9 mouse cellular contexts compared by ENCODE assay signal in genomic region chr1:37719030-37719723, GRCm38 (mm10). TPM values are rescaled to one million over a fixed set of nuclear protein-coding genes. Genes with fewer than 3 reads are reported as not detected.
DNase-seq lines count a peak whose midpoint lies in the region; ATAC-seq and TF ChIP-seq lines count a peak whose summit lies in the region.
"Had no signal": no experiment of that assay in that cellular context is flagged by ENCODE, and none has a peak within 500 bp of the region (broad histone marks: within the 10 kb centered on the region; RNA-seq: fewer than 3 reads in every experiment).

No protein-coding gene starts in this region.

- peak overlapping the region; percentile 98 for H3K4me2 ChIP-seq in intestine, embryonic 15.5 days (replicated peaks)
- H3K4me2 ChIP-seq in neural tube, embryonic 11.5 days (ENCODE audit: low read depth) = peak overlapping the region; percentile 95

- H3K4me1 ChIP-seq in heart, adult 2 months (ENCODE audit: control insufficient read depth, insufficient read depth, low read length) = no peaks in the 10 kb centered on the region; the same call in 1 of the 2 replicates
- H3K4me1 ChIP-seq in E14TG2a.4 (replicated peaks; ENCODE audit: low read depth, low read length) = peaks cover 17% of the 10 kb centered on the region
- peaks cover 4% of the 10 kb centered on the region; the same call in 1 of the 2 replicates for H3K4me1 ChIP-seq in intestine, embryonic 15.5 days (replicated peaks)
- peaks cover 8% of the 10 kb centered on the region for H3K4me1 ChIP-seq in neural tube, embryonic 11.5 days (ENCODE audit: control insufficient read depth, insufficient read depth, low read length)

- peak overlapping the region; percentile 36 for H3K9ac ChIP-seq in heart, adult 2 months (ENCODE audit: low read depth, low read length)
- peak overlapping the region; percentile 60 for H3K9ac ChIP-seq in intestine, embryonic 15.5 days
- H3K9ac ChIP-seq in neural tube, embryonic 11.5 days (ENCODE audit: low read length) = peak overlapping the region; percentile 50

- whole genome bisulfite sequencing in heart, adult 2 months = 13% methylated on average over 49 of the region's 49 CpGs
- WGBS in intestine, embryonic 15.5 days = 3% methylated on average over 49 of the region's 49 CpGs
- 3% methylated on average over 34 of the region's 49 CpGs for WGBS in neural tube, embryonic 11.5 days

- peak; percentile 60 for ATAC-seq in intestine, embryonic 15.5 days
- ATAC-seq in neural tube, embryonic 11.5 days (ENCODE audit: insufficient read depth, low FRiP score, low TSS enrichment) = peak; percentile 55

- H3K4me3 ChIP-seq in heart, adult 2 months = peak overlapping the region; percentile 36; the same call in 1 of the 2 replicates
- H3K4me3 ChIP-seq in E14TG2a.4 (replicated peaks; ENCODE audit: low read length) = peak overlapping the region; percentile 85
- H3K4me3 ChIP-seq in intestine, embryonic 15.5 days (replicated peaks) = peak overlapping the region; percentile 61
- H3K4me3 ChIP-seq in neural tube, embryonic 11.5 days (ENCODE audit: low read depth, low read length) = peak overlapping the region; percentile 61

- H3K79me2 ChIP-seq in heart, adult 2 months (replicated peaks; ENCODE audit: control insufficient read depth, insufficient read depth, low read length) = no peaks in the 10 kb centered on the region

- 0 out of 2 replicates have a peak, but pooled peaks cover 1% of the 10 kb centered on the region for H3K27me3 ChIP-seq in heart, adult 2 months (ENCODE audit: control insufficient read depth, insufficient read depth, low read length)
- H3K27me3 ChIP-seq in E14TG2a.4 (ENCODE audit: insufficient read depth, low read length) = peaks cover 53% of the 10 kb centered on the region
- peaks cover 4% of the 10 kb centered on the region for H3K27me3 ChIP-seq in intestine, embryonic 15.5 days (replicated peaks)
- peaks cover 15% of the 10 kb centered on the region; the same call in 1 of the 2 replicates for H3K27me3 ChIP-seq in neural tube, embryonic 11.5 days (ENCODE audit: control insufficient read depth, insufficient read depth, low read length)

- TF ChIP-seq CTCF in heart, adult 2 months (IDR thresholded peaks at IDR 0.05) = no peak
- TF ChIP-seq CTCF in E14TG2a.4 (conservative IDR thresholded peaks at IDR 0.05; ENCODE audit: low read length) = no peak

- no peak for TF ChIP-seq POLR2A in heart, adult 2 months (IDR thresholded peaks at IDR 0.05; ENCODE audit: insufficient read depth, low read depth, low read length)

- no peaks in the 10 kb centered on the region for H3K9me3 ChIP-seq in E14TG2a.4 (ENCODE audit: low read length)
- H3K9me3 ChIP-seq in intestine, embryonic 15.5 days = no peaks in the 10 kb centered on the region
- H3K9me3 ChIP-seq in neural tube, embryonic 11.5 days (ENCODE audit: control insufficient read depth, low read length) = no peaks in the 10 kb centered on the region

- DNase-seq in heart, adult 2 months = no peak
- DNase-seq in heart, postnatal 14 days = no peak
- peak; percentile 27 for DNase-seq in embryo, embryonic 9.5 days (ENCODE audit: extremely low spot score)
- peak; percentile 29 for DNase-seq in neural tube, embryonic 11.5 days (ENCODE audit: low spot score)
- DNase-seq in gastrocnemius, postnatal 25 days = no peak
- DNase-seq in layer of hippocampus, postnatal 36 days = no peak

- TF ChIP-seq EP300 in heart, adult 2 months (IDR thresholded peaks at IDR 0.05; ENCODE audit: insufficient read depth, low read depth, low read length) = no peak

- no peak overlapping the region for H3K27ac ChIP-seq in heart, adult 2 months
- H3K27ac ChIP-seq in intestine, embryonic 15.5 days = peak overlapping the region; percentile 48; the same call in 1 of the 2 replicates
- H3K27ac ChIP-seq in neural tube, embryonic 11.5 days (ENCODE audit: low read depth, low read length) = no peak overlapping the region

- H3K36me3 ChIP-seq in heart, adult 2 months (ENCODE audit: control insufficient read depth, insufficient read depth, low read length) = no peaks in the 10 kb centered on the region
- no peaks in the 10 kb centered on the region for H3K36me3 ChIP-seq in E14TG2a.4 (ENCODE audit: insufficient read depth, low read length)
- H3K36me3 ChIP-seq in intestine, embryonic 15.5 days = no peaks in the 10 kb centered on the region
- H3K36me3 ChIP-seq in neural tube, embryonic 11.5 days (ENCODE audit: control insufficient read depth, insufficient read depth, low read length) = no peaks in the 10 kb centered on the region
- H3K36me3 ChIP-seq: G1E had no signal

- intact Hi-C loops in heart, adult 2 months (cut with DNase I) = no loop called here
- intact Hi-C loops in heart, postnatal 14 days (cut with DNase I) = no loop called here

RNA-seq across cellular contexts. Expression of gene 2010300C02Rik, which starts 0.7 kb away (rescaled TPM):
- total RNA-seq in heart, adult 2 months (2021) = under 1 TPM; 0.55 to 0.60 TPM
- 0.91 and 1.1 TPM in 2 replicates for polyA plus RNA-seq in heart, adult 2 months (2012; rRNA removed)
- total RNA-seq in heart, postnatal 14 days (2021) = 1 to 10 TPM; 1.1 to 1.3 TPM
- polyA plus RNA-seq in intestine, embryonic 15.5 days (2015; fragmentation: Nextera tagmentation; extraction: Ambion mirVana) = 14.0 and 14.2 TPM in 2 replicates
- 0.74 and 0.81 TPM in 2 replicates for polyA plus RNA-seq in neural tube, embryonic 11.5 days (2014; fragmentation: Nextera tagmentation; extraction: Ambion mirVana)
- total RNA-seq in gastrocnemius, postnatal 25 days (2021) = under 1 TPM; 0.13 to 0.24 TPM
- 100 to 1,000 TPM; 362 to 390 TPM for total RNA-seq in layer of hippocampus, postnatal 36 days (2021)
- polyA plus RNA-seq: G1E had no signal

Comparison
In these comparisons a context has a peak if more than half of its experiments do, and no peak if none do; other contexts are left out.
1. DNase-seq: peak in embryo, embryonic 9.5 days (single experiment) and neural tube, embryonic 11.5 days (single experiment); none in heart, adult 2 months (0 of 2), heart, postnatal 14 days (0 of 2), gastrocnemius, postnatal 25 days (single experiment) and layer of hippocampus, postnatal 36 days (0 of 2).
2. RNA of gene 2010300C02Rik, which starts 0.7 kb away (total RNA-seq): 362 to 390 TPM in layer of hippocampus, postnatal 36 days; 1.1 to 1.3 TPM in heart, postnatal 14 days, 0.55 to 0.60 TPM in heart, adult 2 months and 0.13 to 0.24 TPM in gastrocnemius, postnatal 25 days; every median in the first group is over 100 times any median in the second.
3. Peak in every context shown above with its lines, with median percentiles within 50 percentile points of each other: H3K4me3 ChIP-seq and H3K9ac ChIP-seq.